Mouse (Mus musculus): ENCODE data around the gene Fndc9. TPM values are rescaled to one million over a fixed set of nuclear protein-coding genes. Genes with fewer than 3 reads are reported as not detected.
A peak's percentile ranks its signal among the peaks of the same experiment; 100 is the strongest.

The Fndc9 gene
- 3.5 and 3.9 TPM in 2 replicates for polyA plus RNA-seq (2015; fragmentation: Nextera tagmentation; extraction: Ambion mirVana)

GRCm38 (mm10) chr11:46235334-46235733 lies at the start of gene Fndc9:
TSS of gene Fndc9 (plus strand) at chr11:46235531.
- Histone ChIP-seq H3K4me2 (replicated peaks) (peak within 1 kb of the TSS; percentile 13; the same call in 1 of the 2 replicates), H3K36me3 (peaks cover 43% of the 10 kb centered on the region)
- ATAC-seq (replicated peaks), result peak; percentile 71

GRCm38 (mm10) chr11:46188283-46188682 lies 47.0 kb upstream of the Fndc9 start:
- Histone ChIP-seq H3K9ac (replicated peaks) (no peak overlapping the region), H3K9me3 (no peaks in the 10 kb centered on the region), H3K36me3 (peaks cover 5% of the 10 kb centered on the region), H3K4me3 (no peak overlapping the region), H3K27me3 (no peaks in the 10 kb centered on the region), H3K27ac (replicated peaks) (no peak overlapping the region), H3K4me1 (no peaks in the 10 kb centered on the region), H3K4me2 (replicated peaks) (no peak overlapping the region)
- 44% methylated on average over 2 of the region's 2 CpGs for WGBS
- ATAC-seq (replicated peaks), result no peak

More at GRCm38 (mm10) chr11:46235334-46235733, at the start of gene Fndc9:
- no peak within 1 kb of the TSS for H3K4me3 ChIP-seq
- H3K27me3 ChIP-seq, result no peaks in the 10 kb centered on the region
- peak within 1 kb of the TSS; percentile 70 for H3K27ac ChIP-seq (replicated peaks)
- no peaks in the 10 kb centered on the region for H3K9me3 ChIP-seq
- WGBS, result 9% methylated on average over 11 of the region's 11 CpGs
- no peak within 1 kb of the TSS for H3K9ac ChIP-seq (replicated peaks)
- peaks cover 27% of the 10 kb centered on the region for H3K4me1 ChIP-seq

- H3K4me2 ChIP-seq (replicated peaks), result no peak overlapping the region
- H3K36me3 ChIP-seq, result peaks cover 49% of the 10 kb centered on the region
- H3K4me1 ChIP-seq, result no peaks in the 10 kb centered on the region
- no peak overlapping the region for H3K9ac ChIP-seq (replicated peaks)
- H3K27ac ChIP-seq (replicated peaks), result no peak overlapping the region
- WGBS, result 95% methylated on average over 4 of the region's 4 CpGs
- no peak overlapping the region for H3K4me3 ChIP-seq
- no peaks in the 10 kb centered on the region for H3K27me3 ChIP-seq
- no peak for ATAC-seq (replicated peaks)
- no peaks in the 10 kb centered on the region for H3K9me3 ChIP-seq
Observed at GRCm38 (mm10) chr11:46194175-46194574, 41.2 kb upstream of the Fndc9 start.

GRCm38 (mm10) chr11:46200664-46201063 lies 34.7 kb upstream of the Fndc9 start:
- no peak overlapping the region for H3K27ac ChIP-seq (replicated peaks)
- H3K4me2 ChIP-seq (replicated peaks), result no peak overlapping the region
- H3K4me3 ChIP-seq, result no peak overlapping the region
- H3K27me3 ChIP-seq, result no peaks in the 10 kb centered on the region
- peak; percentile 53; the same call in 1 of the 2 replicates for ATAC-seq (replicated peaks)
- WGBS, result 95% methylated on average over 11 of the region's 11 CpGs
- H3K9ac ChIP-seq (replicated peaks), result no peak overlapping the region
- peaks cover 65% of the 10 kb centered on the region for H3K36me3 ChIP-seq
- no peaks in the 10 kb centered on the region for H3K4me1 ChIP-seq
- no peaks in the 10 kb centered on the region for H3K9me3 ChIP-seq

GRCm38 (mm10) chr11:46201636-46202546 lies 33.4 kb upstream of the Fndc9 start:
- Histone ChIP-seq H3K4me3 (no peak overlapping the region), H3K9ac (replicated peaks) (no peak overlapping the region), H3K36me3 (peaks cover 65% of the 10 kb centered on the region), H3K4me2 (replicated peaks) (no peak overlapping the region), H3K4me1 (no peaks in the 10 kb centered on the region), H3K27ac (replicated peaks) (no peak overlapping the region), H3K9me3 (no peaks in the 10 kb centered on the region), H3K27me3 (no peaks in the 10 kb centered on the region)
- WGBS, result 77% methylated on average over 20 of the region's 20 CpGs
- ATAC-seq (replicated peaks), result no peak

- Histone ChIP-seq H3K4me2 (replicated peaks) (no peak overlapping the region), H3K4me3 (no peak overlapping the region), H3K27ac (replicated peaks) (no peak overlapping the region), H3K27me3 (no peaks in the 10 kb centered on the region), H3K9me3 (no peaks in the 10 kb centered on the region), H3K36me3 (peaks cover 67% of the 10 kb centered on the region), H3K9ac (replicated peaks) (no peak overlapping the region), H3K4me1 (no peaks in the 10 kb centered on the region)
- 82% methylated on average over 10 of the region's 10 CpGs for WGBS
- ATAC-seq (replicated peaks), result no peak
Observed at GRCm38 (mm10) chr11:46202547-46202887, 32.8 kb upstream of the Fndc9 start.

GRCm38 (mm10) chr11:46204841-46205240 lies 30.5 kb upstream of the Fndc9 start:
- no peak overlapping the region for H3K27ac ChIP-seq (replicated peaks)
- H3K9ac ChIP-seq (replicated peaks), result no peak overlapping the region
- no peaks in the 10 kb centered on the region for H3K9me3 ChIP-seq
- H3K27me3 ChIP-seq, result no peaks in the 10 kb centered on the region
- H3K36me3 ChIP-seq, result peaks cover 55% of the 10 kb centered on the region
- H3K4me3 ChIP-seq, result no peak overlapping the region
- no peak for ATAC-seq (replicated peaks)
- H3K4me2 ChIP-seq (replicated peaks), result no peak overlapping the region
- WGBS, result 85% methylated on average over 9 of the region's 9 CpGs
- H3K4me1 ChIP-seq, result no peaks in the 10 kb centered on the region

GRCm38 (mm10) chr11:46205639-46206409 lies 29.5 kb upstream of the Fndc9 start:
- WGBS, result 85% methylated on average over 17 of the region's 17 CpGs
- no peak overlapping the region for H3K9ac ChIP-seq (replicated peaks)
- no peak overlapping the region for H3K4me2 ChIP-seq (replicated peaks)
- ATAC-seq (replicated peaks), result no peak
- peaks cover 46% of the 10 kb centered on the region for H3K36me3 ChIP-seq
- no peaks in the 10 kb centered on the region for H3K4me1 ChIP-seq
- no peak overlapping the region for H3K4me3 ChIP-seq
- no peak overlapping the region for H3K27ac ChIP-seq (replicated peaks)
- no peaks in the 10 kb centered on the region for H3K27me3 ChIP-seq
- no peaks in the 10 kb centered on the region for H3K9me3 ChIP-seq

- H3K4me3 ChIP-seq, result no peak overlapping the region
- no peaks in the 10 kb centered on the region for H3K27me3 ChIP-seq
- no peak overlapping the region for H3K4me2 ChIP-seq (replicated peaks)
- no peak overlapping the region for H3K9ac ChIP-seq (replicated peaks)
- H3K9me3 ChIP-seq, result no peaks in the 10 kb centered on the region
- peaks cover 38% of the 10 kb centered on the region for H3K36me3 ChIP-seq
- ATAC-seq (replicated peaks), result no peak
- no peak overlapping the region for H3K27ac ChIP-seq (replicated peaks)
- 18% methylated on average over 2 of the region's 2 CpGs for WGBS
- H3K4me1 ChIP-seq, result 0 out of 2 replicates have a peak, but pooled peaks cover under 1% of the 10 kb centered on the region
Observed at GRCm38 (mm10) chr11:46209884-46210283, 25.4 kb upstream of the Fndc9 start.

- H3K36me3 ChIP-seq, result peaks cover 24% of the 10 kb centered on the region
- no peaks in the 10 kb centered on the region for H3K27me3 ChIP-seq
- no peak for ATAC-seq (replicated peaks)
- no peak overlapping the region for H3K4me3 ChIP-seq
- no peak overlapping the region for H3K4me2 ChIP-seq (replicated peaks)
- no peak overlapping the region for H3K9ac ChIP-seq (replicated peaks)
- H3K9me3 ChIP-seq, result no peaks in the 10 kb centered on the region
- 0 out of 2 replicates have a peak, but pooled peaks cover 8% of the 10 kb centered on the region for H3K4me1 ChIP-seq
- no peak overlapping the region for H3K27ac ChIP-seq (replicated peaks)
- 46% methylated on average over 3 of the region's 3 CpGs for WGBS
Observed at GRCm38 (mm10) chr11:46211858-46212257, 23.5 kb upstream of the Fndc9 start.

GRCm38 (mm10) chr11:46213844-46214243 lies 21.5 kb upstream of the Fndc9 start:
- ATAC-seq (replicated peaks), result no peak
- H3K4me2 ChIP-seq (replicated peaks), result no peak overlapping the region
- no peaks in the 10 kb centered on the region for H3K9me3 ChIP-seq
- 92% methylated on average over 5 of the region's 5 CpGs for WGBS
- H3K4me1 ChIP-seq, result 0 out of 2 replicates have a peak, but pooled peaks cover 14% of the 10 kb centered on the region
- H3K36me3 ChIP-seq, result peaks cover 15% of the 10 kb centered on the region; the same call in 1 of the 2 replicates
- no peak overlapping the region for H3K4me3 ChIP-seq
- no peak overlapping the region for H3K9ac ChIP-seq (replicated peaks)
- no peaks in the 10 kb centered on the region for H3K27me3 ChIP-seq
- no peak overlapping the region for H3K27ac ChIP-seq (replicated peaks)
